Mouse (Mus musculus) spleen, adult 18-20 months (tissue): ENCODE data around the gene Ifnlr1.
A peak's percentile ranks its signal among the peaks of the same experiment; 100 is the strongest.
"Not testable (repeated sequence)": the region's sequence is repeated elsewhere in the genome, so short reads cannot be mapped to it uniquely, and the experiment has no call there.

ENCODE experiments used
- DNase-seq, 2 experiments: peaks; one replicate each; pipeline ENCODE4 v3.0.0; 2022; ENCODE audit warnings: mixed read lengths in 2 of 2

Ifnlr1 gene

DNA sequence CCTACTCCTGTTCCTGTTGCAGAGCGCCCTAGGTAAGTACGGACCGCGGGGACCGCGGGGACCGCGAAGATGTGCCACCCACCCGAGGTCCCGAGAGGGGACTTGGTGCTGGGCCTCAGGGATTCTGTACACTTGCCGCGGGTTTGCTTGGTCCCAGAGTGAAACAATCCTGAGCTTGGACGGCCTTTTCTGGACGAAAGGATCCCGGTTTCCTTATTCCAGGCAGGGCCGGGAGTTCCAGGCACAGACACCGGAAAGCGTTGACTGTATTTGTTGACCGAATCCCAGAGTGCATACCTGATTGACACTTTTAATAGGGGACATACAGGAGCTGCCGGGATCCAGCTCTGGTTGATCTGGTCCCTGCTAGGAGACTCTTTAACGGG lies 474 bp downstream of the Ifnlr1 start:
- no peak for DNase-seq

DNA sequence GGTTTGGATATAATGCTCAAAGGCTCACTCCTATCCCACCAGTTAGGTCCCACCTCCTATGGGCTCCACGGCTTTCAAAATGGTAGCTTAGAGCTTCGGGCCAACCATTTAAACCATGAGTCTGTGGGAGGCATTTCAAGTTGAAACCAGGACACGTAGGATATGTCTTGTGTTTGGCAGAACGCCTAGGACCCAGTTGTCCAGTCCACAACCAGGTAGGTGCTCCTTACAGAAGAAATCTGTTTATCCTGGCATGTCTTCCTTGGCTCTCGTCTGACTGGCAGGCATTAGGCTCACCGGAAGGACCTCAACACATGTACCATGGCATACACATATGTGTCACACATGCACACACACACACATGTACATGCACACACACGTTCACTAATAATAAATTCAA lies 3.7 kb downstream of the Ifnlr1 start:
- DNase-seq: no peak

DNA sequence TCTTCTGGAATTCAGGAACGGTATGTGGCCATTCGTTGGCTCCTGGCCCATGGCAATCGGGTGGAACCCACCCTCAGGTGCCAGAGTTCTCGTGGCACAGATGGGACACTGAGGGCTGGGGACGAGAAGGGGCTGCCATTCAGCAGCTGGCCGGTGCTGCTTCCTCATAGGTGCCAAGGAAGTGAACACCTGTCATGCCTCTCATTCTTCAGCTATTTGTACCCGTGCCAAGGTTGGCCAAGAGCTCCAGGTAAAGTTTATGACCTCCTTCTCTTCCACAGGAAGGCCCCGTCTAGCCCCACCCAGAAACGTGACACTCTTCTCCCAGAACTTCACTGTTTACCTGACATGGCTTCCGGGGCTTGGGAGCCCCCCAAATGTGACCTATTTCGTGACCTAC lies 4.2 kb downstream of the Ifnlr1 start:
- DNase-seq: no peak

DNA sequence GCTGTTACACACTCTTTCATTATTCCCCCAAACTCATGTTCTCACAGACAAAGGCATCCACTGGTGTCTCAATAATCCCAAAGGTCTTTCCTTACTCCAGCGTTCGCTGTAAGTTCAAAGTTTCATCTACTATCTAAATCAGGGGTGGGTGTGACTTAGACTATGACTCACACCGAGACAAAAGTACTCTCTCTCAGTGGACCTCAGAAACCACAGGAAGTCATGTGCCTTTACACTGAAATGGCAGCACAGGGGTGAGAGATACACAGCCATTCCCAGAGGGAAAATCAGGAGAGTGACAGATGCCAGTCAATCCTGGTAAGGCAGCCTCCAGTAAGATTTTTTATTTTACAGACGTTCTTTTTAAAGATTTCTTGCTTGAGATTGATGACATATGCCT lies 6.8 kb downstream of the Ifnlr1 start:
- no peak for DNase-seq

DNA sequence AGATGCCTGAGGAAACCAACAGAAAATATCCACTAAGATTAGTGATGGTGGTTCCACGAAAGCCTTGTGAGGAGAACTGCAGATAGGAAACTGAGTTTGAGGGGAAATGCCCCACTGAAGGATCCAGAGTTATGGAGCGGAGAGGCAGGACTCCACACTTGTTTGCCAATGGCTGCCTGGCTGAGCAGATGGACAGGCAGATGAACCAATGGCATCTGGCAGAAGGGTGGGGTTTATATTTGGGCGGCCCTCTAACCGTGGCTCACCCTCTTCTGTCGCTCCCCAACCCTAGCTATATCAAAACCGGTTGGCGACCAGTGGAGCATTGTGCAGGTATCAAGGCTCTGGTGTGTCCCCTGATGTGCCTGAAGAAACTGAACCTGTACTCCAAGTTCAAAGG lies 12.4 kb downstream of the Ifnlr1 start:
- DNase-seq: no peak

DNA sequence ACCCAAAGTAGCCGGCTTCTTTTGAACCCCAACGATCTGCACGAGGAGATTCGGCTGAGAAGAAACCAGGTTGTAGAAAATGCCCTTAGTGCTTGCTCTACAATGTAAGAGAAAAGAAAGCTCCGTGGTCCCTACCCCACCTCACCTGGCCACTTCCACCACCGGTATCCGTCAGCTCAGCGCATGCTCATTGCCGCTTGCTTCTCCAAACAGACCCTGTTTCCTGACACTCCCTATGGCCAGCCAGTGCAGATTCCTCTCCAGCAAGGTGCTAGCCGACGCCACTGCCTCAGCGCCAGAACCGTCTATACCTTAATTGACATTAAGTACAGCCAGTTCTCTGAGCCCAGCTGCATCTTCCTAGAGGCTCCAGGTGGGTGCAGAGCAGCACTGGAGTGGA lies 17.4 kb downstream of the Ifnlr1 start:
- no peak for DNase-seq

DNA sequence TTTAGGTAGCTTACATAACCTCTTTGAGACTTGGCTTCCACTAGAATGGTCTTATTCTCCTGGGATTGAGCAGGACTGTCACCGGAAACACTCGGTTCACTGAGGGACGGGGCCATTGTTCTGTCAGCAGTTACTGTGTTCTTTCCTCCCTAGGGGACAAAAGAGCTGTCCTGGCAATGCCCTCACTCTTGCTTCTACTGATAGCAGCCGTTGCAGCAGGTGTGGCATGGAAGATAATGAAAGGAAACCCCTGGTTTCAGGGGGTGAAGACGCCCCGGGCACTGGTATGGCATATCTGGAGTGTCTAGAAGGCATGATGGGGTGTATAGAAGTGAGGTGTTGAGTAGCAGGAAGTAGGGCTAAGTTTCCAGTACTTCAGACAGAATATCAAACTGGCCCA lies 17.9 kb downstream of the Ifnlr1 start:
- DNase-seq: no peak

DNA sequence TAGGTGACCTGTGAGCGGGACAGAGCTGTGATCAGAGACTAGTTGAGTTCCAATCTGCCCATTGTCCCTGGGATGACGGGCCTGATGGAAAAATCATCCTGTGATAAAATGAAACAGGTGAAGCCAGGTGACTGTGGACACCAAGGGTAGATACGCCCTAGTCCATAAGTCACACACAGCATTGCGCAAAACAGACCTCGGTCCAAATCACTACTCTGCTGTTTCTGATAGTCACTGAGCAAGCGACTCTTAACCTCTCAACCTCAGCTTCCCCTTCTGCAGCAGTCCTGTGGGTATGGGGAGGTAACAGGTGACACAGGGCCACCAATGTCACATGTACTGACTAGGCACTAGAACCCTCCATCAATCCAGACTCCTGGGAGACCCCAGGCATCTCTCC lies 20.0 kb downstream of the Ifnlr1 start:
- no peak for DNase-seq

DNA sequence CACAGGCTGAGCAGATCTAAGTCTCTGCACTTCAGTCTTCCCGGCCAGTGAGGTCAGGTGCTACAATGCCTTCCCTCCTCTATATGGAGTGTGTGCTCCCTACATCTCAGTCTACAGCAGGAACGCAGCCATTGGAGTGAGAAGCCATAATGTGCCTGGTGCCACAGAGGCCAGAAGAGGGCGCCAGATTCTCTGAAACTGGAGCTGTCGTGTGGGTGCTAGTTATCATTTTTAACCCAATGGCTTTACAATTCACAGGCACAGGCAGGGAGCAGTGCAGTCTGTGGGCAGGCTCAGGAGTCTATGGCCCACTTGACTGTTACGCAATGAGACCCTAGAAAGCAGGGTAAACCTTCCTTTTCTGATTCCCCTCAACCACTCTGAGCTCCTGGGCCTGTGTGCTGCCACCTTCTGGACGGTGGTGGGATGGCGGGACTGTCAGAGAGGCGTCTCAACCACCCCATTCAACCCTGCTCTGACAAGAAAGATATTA lies 23.0 kb downstream of the Ifnlr1 start:
- peak; percentile 57 to 84 for DNase-seq

DNA sequence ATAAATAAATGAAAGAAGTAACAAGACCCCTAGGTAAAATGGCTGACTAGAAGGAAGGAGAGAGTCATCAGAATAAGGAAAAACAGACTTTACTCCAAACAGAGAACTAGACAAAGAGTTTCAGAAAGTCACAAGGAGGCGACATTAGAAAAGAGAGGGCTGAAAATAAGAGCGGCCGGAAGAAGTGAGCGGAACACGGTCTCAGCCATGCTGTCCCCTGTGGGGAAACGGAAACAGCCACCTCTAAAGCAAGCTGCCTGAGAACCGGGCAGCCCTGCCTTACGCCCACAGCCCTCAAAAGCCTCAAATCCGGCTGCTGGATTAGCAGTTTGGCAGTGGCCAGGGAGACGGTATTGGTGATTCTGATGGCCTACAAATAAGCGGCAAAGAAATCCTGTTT lies 23.5 kb downstream of the Ifnlr1 start:
- no peak for DNase-seq

DNA sequence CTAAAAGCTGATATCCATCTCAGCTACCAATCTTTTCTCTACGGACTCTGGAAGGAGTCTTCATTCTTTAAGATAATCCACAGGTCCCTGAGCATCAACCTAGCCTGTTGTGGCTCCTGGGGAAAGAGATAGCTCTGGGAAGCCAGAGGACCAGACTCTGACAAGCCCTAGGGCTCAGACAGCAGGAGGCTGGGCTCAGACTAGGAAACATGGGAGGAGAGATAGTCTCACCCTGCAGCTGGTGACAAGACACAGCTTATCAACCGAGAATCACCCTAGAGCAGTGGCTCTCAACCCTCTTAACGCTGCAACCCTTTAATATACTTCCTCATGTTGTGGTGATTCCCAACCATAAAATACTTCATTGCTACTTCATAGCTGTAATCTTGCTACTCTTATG lies 24.3 kb downstream of the Ifnlr1 start:
- DNase-seq: no peak

DNA sequence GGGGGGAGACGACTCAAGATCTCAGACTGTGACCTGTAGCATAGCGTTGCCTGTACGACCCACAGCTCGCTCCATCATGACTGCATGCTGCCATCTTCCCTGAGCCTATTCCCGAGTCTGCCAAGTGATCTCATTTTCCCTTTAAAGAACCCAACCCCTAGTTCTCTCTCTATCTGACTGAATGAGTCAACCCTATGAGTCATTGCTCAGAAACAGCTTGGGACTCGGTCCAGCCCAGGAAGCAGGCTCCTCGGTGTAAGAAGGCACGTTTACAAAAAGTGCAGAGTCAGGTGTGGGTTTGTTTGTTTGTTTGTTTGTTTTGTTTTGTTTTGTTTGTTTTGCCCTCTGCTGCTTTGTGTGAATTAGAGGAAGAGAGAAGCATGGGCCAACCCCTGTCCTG lies 28.7 kb downstream of the Ifnlr1 start:
- DNase-seq: no peak

DNA sequence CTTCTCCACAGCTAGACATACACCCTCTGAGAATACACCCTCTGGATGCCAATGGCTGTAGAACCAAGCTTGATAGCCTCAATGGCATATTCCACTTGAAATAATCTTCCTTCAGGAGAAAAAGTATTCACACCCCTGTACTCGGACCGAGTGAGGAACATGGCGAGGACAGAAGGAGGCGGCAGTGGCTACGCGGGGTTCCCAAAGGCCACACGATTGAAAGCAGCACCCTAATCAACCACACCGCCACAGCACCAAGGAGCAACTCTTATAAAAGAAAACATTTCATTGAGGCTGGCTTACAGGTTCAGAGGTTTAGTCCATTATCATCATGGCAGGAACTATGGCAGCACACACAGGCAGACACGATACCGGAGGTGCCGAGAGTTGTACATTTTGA lies 30.4 kb downstream of the Ifnlr1 start:
- DNase-seq: not testable (repeated sequence)

DNA sequence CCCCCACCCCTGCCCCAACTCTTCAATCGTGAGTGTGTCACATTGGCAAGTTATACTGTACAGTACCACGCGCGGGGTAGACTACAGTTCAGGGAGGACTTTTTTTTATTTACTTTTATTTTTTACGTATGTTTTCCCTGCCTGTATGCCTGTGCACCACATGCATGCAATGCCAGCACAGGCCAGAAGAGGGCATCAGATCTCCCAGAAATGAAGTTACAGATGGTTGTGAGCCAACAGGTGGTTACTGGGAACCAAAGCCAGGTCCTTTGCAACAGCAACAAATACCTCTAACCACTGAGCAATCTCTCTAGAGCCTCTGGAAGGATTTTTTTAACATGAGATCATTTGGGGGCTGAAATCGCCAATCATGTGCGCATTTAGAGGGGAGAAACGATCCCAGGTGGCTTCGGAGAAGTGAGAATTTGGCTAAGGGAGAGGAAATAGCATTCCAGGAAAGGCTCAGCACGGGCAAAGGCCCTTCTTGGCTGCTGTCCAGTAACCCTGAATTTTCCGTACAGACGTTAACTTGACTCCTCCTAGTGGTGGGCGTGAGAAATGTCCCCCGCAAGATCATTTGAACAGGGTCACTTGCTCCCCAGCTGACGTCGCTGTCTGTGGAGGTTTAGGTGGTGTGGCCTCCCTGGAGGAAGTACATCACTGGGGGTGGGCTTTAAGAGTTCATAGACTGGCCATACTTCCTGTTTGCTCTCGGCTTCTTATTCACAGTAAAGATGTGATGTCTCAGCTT lies 36.6 kb downstream of the Ifnlr1 start:
- no peak for DNase-seq

DNA sequence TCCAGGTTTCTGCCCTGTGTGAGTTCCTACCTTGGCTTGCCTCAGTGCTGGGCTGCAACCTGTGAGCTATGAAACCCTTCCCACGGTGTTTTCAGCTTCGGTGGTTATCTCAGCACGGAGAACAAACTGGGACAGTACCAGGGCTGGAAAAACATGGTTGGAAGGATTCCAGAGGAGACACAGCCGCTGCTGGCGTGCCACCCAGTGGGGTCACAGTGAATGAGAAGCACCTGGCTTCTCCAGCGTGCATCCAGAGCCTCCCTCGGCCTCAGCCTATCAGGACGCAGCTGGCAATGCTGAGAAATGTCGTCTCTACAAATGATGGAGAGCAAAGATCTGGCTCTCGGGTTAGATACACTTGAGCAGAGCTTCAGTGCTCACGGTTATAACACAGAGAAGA lies 40.3 kb downstream of the Ifnlr1 start:
- no peak for DNase-seq

DNA sequence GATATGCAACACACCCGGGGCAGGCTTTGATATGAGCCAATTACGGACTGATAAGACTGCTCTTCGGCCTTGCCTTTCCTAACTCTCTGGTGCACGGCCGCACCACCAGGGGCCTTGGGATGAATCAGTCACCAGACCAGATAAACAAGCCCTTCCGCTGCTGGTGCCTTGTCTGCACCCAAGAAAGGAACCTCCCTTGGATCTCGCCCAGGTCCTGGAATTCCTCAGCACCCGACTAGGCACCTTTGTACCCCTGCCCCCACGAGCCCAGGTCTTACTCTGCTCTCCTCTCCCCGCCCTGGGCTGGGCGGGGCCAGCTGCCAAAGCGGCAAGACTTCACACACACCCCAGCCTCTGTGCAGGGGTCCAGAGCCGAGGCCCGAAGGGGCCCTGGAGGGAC lies 41.7 kb downstream of the Ifnlr1 start, which contains the start of gene Il22ra1:
Il22ra1 (plus strand) TSS at position 356 of the 400 bp plus-strand sequence.
- no peak for DNase-seq

DNA sequence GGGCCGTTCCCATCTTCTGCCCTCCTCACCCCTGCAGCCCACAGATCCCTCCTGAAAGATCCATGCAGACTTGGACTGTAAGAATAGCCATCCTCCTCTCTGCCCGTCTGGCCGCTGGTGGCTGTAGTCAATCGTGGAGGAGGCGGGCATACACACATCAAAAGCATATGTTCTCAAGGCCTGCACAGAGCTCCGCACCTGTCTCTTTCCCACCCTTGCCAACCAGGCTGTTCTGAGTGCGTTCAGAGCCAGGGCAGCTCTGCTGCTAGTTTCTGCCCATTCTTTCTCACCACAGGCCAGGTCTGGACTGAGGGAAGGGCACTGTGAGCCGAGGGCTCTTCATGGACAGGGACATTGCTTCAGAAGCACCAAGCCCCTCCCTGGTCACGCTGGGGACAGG lies 44.1 kb downstream of the Ifnlr1 start:
- no peak for DNase-seq

DNA sequence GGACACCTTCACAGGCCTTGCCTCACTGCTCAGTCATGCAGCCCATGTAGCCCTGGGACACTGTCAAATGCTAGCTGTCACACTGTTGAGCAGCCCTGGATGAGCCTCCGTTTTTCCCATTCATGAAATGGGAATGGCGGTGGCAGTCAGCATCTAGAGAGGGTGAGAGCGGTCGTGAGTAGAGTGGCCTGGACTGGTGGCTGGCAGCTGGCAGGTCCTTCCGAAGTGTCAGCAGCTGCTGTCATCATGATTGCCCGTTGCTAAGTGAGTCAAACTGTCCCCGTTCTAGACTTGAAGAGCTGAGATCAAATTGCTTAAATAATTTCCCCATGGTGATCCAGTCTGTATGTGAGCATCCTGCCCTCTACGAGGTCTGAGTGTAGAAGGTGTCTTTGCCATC lies 44.9 kb downstream of the Ifnlr1 start:
- DNase-seq: no peak

DNA sequence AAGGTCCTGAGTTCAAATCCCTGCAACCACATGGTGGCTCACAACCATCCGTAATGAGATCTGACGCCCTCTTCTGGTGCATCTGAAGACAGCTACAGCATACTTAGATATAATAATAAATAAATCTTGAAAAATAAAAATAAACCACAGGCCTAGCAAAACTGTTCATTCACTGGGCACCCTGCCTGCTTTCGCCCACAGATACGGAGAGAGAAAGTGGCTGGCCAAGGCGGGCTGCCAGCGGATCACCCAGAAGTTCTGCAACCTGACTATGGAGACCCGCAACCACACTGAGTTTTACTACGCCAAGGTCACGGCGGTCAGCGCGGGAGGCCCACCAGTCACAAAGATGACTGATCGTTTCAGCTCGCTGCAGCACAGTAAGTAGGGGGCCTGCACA lies 47.8 kb downstream of the Ifnlr1 start:
- DNase-seq: no peak

DNA sequence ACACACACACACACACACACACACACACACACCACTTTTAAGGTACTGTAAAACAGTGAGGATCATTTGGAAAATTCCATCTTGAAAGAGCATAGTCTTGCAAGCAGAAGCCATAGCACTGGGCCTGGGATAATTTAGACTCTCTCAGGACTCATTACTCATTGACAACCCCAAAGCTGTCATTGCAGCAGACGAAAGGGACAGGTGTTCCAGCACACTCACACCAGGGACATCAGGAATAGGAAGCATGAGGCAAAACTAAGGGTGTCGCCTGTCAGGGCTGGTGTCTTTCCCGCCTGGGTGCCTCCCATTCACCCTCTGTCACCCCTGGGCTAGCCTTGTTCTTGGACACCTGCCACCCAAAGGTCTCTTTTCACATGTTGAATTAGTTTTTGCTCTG lies 50.8 kb downstream of the Ifnlr1 start:
- DNase-seq: no peak

DNA sequence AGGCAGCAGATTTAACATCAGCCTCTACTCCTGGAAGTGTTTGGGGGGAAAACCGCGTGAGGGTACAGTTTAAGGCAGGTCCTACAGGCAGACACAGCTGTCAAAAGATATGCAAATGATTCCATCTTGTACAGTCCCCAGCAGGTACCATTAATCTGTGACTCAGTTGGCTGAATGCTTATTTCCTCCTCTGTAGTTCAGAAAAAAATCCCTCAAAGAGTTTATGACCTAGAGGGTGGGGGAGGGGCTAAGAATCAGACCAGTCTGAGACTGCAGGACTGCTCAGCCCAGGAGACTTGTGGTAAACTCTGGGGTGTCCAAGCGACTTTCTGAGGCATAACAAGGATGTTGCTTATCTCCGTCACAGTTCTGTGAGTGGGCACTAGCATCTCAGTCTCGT lies 52.1 kb downstream of the Ifnlr1 start:
- DNase-seq: no peak

DNA sequence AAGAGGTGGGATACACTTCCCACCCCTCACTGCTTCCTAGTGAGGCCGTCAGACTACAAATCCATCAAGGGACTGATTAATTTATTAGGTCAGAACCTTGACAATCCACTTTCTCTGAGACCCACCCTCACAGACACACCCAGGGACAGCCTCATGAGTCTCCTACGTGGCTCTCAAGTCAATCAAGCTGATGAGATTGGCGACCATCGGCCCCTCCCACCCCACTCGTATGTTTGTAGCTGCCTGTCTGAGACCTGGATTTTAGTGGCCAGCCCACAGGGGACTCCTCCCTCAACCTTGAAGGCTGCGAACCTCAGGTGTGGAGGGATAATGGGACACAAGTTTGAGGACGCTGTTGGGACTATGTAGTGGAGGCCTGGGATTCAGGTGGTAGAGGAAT lies 53.1 kb downstream of the Ifnlr1 start:
- no peak for DNase-seq

DNA sequence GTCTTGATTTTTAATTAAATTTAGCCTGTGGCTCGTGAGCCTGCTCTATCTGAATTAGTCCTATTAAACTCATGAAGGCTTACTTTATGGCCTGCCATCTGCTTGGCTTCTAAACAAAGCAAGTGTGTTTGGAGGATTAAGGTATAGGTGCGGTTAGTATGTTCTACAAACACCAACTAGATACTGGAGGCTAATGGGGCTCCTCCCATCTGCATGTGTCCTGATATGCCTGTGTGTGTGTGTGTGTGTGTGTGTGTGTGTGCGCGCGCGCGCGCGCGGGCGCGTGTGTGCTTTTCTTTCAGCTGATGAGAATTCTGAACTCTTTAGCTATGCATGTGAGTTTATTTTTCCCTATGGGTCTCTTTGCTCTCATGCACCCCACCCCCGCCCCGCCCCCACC lies 53.6 kb downstream of the Ifnlr1 start:
- no peak for DNase-seq

DNA sequence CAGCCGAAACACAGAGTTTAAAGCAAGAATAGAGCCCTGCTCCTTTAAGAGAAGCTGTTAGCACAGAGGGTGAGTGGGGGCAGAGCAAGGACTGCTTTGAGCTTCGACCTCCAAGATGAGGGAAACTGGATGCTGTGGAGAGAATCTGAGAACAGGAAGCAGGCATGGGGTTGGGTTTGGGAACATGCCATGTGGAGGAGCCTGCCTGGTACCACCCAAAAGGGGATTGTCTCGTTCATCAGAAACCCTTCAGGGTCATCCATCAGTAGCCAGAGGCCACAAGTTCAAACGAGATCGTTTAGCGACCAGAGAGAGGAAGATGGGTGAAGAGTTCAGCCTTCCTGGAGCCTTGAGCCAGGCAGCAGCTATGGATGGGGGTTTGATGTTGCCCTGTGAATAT lies 57.4 kb downstream of the Ifnlr1 start:
- DNase-seq: no peak

DNA sequence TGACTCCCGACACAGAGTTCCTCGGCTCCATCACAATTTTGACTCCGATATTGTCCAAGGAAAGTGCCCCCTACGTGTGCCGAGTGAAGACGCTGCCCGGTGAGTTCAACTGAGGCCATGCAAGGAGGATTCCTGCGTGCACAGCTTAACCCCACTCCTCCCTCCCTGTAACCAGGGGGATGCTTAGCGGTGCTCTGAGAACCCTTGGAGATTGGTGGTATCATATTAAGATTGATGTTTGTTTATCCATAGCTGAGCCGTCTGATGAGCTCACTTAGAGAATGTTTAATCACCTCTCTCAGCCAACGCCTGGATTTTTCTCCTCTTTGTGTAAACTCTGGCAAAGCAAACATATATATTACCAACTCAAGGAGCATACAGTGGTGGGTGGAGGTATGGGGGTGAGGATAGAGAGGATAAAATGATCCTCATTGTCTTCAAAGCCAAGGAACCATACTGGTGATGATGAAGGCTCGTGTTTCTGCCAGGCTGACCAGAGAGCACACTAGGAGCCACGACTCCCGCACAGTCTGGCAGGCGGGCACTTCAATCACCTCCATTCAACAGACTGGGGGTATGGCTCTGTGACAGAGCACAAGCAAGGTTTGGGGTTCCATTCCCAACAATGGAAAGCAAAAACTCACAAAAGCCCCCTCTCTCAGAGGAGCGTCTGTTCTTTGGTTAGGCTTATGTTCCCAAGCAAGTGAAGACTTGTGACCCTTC lies 58.8 kb downstream of the Ifnlr1 start:
- no peak for DNase-seq
